Mouse (Mus musculus) heart, postnatal 0 days (tissue): ENCODE data around the gene Mad1l1. TPM values are rescaled to one million over a fixed set of nuclear protein-coding genes. Genes with fewer than 3 reads are reported as not detected.

Experiments
- ATAC-seq: fragments of 200-750 bp; cut with Nextera tagmentation; 2 replicates; pipeline ENCODE4 v1.8.0; 2017; ENCODE audit warnings: low read depth, moderate number of reproducible peaks, moderate library complexity; ENCODE audit not compliant: insufficient read depth
- DNase-seq: peaks from one replicate; pipeline ENCODE4 v3.0.0-alpha.2; 2016; ENCODE audit warnings: low spot score
- H3K27ac ChIP-seq: fragments of 300-500 bp; sonication (generic); 2 replicates; pipeline ENCODE4 v1.5.1; 2014; ENCODE audit warnings: low read depth, mild to moderate bottlenecking
- H3K27me3 ChIP-seq: fragments of 300-500 bp; sonication (generic); 2 replicates; pipeline ENCODE4 v1.6.1; 2014; ENCODE audit warnings: low read length, mixed read lengths; ENCODE audit not compliant: control insufficient read depth, insufficient read depth
- H3K36me3 ChIP-seq: fragments of 300-500 bp; sonication (generic); replicated peaks from 2 replicates; pipeline ENCODE4 v1.6.1; 2014; ENCODE audit warnings: low read length, mixed read lengths; ENCODE audit not compliant: control insufficient read depth, insufficient read depth
- H3K4me1 ChIP-seq: fragments of 300-500 bp; sonication (generic); 2 replicates; pipeline ENCODE4 v1.6.1; 2014; ENCODE audit warnings: antibody characterized with exemption; ENCODE audit not compliant: control insufficient read depth, insufficient read depth
- H3K4me2 ChIP-seq: fragments of 300-500 bp; sonication (generic); 2 replicates; pipeline ENCODE4 v1.6.1; 2014; ENCODE audit warnings: low read depth, mild to moderate bottlenecking, low read length, moderate library complexity
- H3K4me3 ChIP-seq: fragments of 300-500 bp; sonication (generic); 2 replicates; pipeline ENCODE4 v1.5.1; 2014; ENCODE audit warnings: low read depth, low read length
- H3K9ac ChIP-seq: fragments of 300-500 bp; sonication (generic); replicated peaks from 2 replicates; pipeline ENCODE4 v1.6.1; 2014; ENCODE audit warnings: low read depth, low read length, mixed read lengths
- H3K9me3 ChIP-seq: fragments of 300-500 bp; sonication (generic); replicated peaks from 2 replicates; pipeline ENCODE4 v1.6.1; 2016; ENCODE audit warnings: low read length; ENCODE audit not compliant: control insufficient read depth
- CTCF ChIP-seq: IDR thresholded peaks from 2 replicates; pipeline ENCODE4 v1.5.1; 2016; ENCODE audit warnings: antibody characterized with exemption, control low read depth, low read depth
- EP300 ChIP-seq: IDR thresholded peaks from 2 replicates; pipeline ENCODE4 v1.6.1; 2016; ENCODE audit warnings: antibody characterized with exemption, low read depth
- WGBS: fragments of 180-500 bp; shearing (Covaris S2); extraction: QIAGEN DNeasy Blood & Tissue Kit; methylation state at CpG from one replicate; pipeline ENCODE4 v1.1.7; 2014; 5-methylcytosine and 5-hydroxymethylcytosine counted together
- polyA plus RNA-seq: library from polyadenylated mRNA; unstranded; fragments of >200 nt; fragmentation: Nextera tagmentation; extraction: Ambion mirVana; gene quantifications from 2 replicates; pipeline ENCODE4 v1.2.1, GENCODE M21; 2015
- total RNA-seq: library from RNA; depleted of rRNA; stranded (reverse); fragments of >200 nt; gene quantifications from 2 replicates; pipeline ENCODE4 v1.2.3, GENCODE M21; 2014; ENCODE audit warnings: low replicate concordance

The Mad1l1 gene
- total and polyA plus RNA-seq, 2 experiments from 2014 or later: 15.1 to 20.6 TPM

DNA sequence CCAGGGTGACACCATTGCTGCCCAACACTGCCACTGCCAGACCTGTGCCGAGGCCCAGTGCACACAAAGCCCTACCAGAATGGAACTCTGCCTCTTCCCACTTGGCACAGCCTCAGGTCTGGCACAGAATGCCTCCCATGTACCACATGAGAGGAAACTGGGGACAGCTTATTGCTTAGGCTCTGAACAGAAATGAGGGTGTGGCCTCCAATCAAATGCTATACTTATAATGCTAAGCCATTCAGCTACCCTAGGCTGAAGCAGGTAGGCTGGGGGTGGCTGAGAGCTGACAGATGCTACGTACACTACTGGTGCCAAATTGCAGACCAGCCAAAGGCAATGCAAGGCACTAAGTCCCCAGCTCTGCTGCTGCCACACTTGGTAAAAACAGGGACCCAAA is 69.4 kb downstream of the Mad1l1 start:
- 82% methylated on average over 2 of the region's 2 CpGs for WGBS
- DNase-seq (no peak), ATAC-seq (no peak)
- H3K4me1 ChIP-seq: no peaks in the 10 kb centered on the region
- H3K9me3 ChIP-seq: no peaks in the 10 kb centered on the region
- no peak for TF ChIP-seq EP300
- TF ChIP-seq CTCF: no peak
- H3K36me3 ChIP-seq: no peaks in the 10 kb centered on the region
- no peak overlapping the region for H3K4me2 ChIP-seq
- no peak overlapping the region for H3K9ac ChIP-seq
- H3K4me3 ChIP-seq: no peak overlapping the region
- H3K27ac ChIP-seq: no peak overlapping the region
- H3K27me3 ChIP-seq: 0 out of 2 replicates have a peak, but pooled peaks cover 2% of the 10 kb centered on the region

DNA sequence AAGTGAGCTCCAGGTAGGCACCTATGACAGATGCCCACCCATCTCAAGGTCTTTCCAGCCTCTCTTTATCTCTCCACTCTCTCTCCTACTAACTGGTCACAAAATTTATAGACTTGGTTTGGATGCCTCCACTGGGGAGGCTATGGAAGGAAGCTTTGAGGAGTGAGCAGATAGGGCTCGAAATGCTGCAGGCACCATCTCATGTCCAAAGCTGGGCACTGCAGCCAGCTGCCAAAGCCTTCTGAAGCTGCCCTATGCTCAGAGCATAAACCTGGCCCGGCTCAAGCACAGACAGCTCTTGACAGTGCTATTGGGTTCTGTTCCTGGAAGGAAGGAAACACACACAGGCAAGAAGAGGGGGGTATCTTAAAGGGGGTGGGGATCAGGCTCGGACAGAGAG is 71.0 kb downstream of the Mad1l1 start:
- no peak overlapping the region for H3K27ac ChIP-seq
- 80% methylated on average over 3 of the region's 3 CpGs for WGBS
- H3K9ac ChIP-seq: no peak overlapping the region
- ATAC-seq: no peak
- DNase-seq: no peak
- no peaks in the 10 kb centered on the region for H3K9me3 ChIP-seq
- no peak overlapping the region for H3K4me3 ChIP-seq
- no peak for TF ChIP-seq EP300
- TF ChIP-seq CTCF: peak; percentile 57
- no peaks in the 10 kb centered on the region for H3K4me1 ChIP-seq
- H3K36me3 ChIP-seq: no peaks in the 10 kb centered on the region
- H3K4me2 ChIP-seq: no peak overlapping the region
- H3K27me3 ChIP-seq: 0 out of 2 replicates have a peak, but pooled peaks cover 2% of the 10 kb centered on the region

DNA sequence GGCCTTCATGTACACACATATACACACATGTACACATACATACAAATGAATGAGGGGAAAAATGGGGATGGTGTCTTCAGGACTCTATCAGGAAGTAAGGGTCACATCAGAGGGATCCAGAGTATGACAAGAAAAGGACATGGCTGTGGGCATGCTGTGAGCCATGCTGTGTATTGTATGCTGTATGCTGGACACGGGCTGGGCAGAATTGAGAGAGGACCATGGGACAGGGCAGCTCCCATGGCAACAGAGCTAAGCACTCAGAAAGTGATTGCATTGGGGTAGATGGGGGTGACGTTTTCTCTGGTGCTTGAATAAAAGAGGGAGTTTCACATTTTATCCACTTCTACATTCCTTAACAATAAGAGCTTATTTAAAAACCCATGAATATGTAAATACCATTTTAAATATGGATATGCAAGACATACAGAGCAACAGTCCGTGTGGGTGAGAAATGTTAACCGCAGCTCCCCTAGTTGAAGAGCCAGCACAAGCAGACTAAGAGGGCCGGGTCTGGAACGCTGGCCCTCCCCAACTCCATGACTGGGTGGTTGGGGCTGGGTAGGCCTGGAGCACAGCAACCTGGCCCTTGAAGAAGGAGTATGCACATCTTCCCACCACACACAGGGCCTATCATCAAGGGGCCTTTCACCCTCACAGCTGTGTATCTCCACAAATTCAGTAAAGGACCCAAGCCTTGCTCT is 71.8 kb downstream of the Mad1l1 start:
- Histone ChIP-seq H3K4me3 (no peak overlapping the region), H3K9me3 (no peaks in the 10 kb centered on the region), H3K4me2 (no peak overlapping the region), H3K4me1 (no peaks in the 10 kb centered on the region), H3K27ac (no peak overlapping the region), H3K27me3 (no peaks in the 10 kb centered on the region), H3K9ac (no peak overlapping the region), H3K36me3 (no peaks in the 10 kb centered on the region)
- ATAC-seq (no peak), DNase-seq (no peak)
- TF ChIP-seq CTCF (no peak), EP300 (no peak)
- WGBS: 90% methylated on average over 6 of the region's 6 CpGs

DNA sequence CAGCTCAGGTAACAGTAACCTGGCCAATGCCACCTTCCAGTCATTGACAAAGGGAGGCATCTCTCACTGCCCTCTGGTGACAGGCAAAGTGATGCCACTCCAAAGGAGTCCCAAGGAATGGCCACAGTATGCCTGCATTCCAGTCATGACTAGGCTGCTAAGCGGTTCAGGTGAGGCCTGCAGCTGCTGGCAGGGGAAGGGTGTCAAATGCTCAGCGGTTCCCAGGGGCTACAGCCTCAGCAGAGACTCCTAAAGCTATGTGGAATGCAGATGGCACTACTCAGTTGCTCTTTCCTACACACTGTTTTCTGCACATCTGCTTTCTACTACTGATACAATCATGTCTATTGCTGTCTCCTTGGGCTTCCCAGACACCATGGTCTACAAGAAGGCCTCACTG is 73.3 kb downstream of the Mad1l1 start:
- ATAC-seq: no peak
- no peak overlapping the region for H3K9ac ChIP-seq
- no peaks in the 10 kb centered on the region for H3K9me3 ChIP-seq
- DNase-seq: no peak
- no peak for TF ChIP-seq EP300
- TF ChIP-seq CTCF: no peak
- H3K27me3 ChIP-seq: no peaks in the 10 kb centered on the region
- no peaks in the 10 kb centered on the region for H3K36me3 ChIP-seq
- no peak overlapping the region for H3K27ac ChIP-seq
- WGBS: 75% methylated on average over 2 of the region's 2 CpGs
- no peak overlapping the region for H3K4me3 ChIP-seq
- H3K4me1 ChIP-seq: no peaks in the 10 kb centered on the region
- H3K4me2 ChIP-seq: no peak overlapping the region

DNA sequence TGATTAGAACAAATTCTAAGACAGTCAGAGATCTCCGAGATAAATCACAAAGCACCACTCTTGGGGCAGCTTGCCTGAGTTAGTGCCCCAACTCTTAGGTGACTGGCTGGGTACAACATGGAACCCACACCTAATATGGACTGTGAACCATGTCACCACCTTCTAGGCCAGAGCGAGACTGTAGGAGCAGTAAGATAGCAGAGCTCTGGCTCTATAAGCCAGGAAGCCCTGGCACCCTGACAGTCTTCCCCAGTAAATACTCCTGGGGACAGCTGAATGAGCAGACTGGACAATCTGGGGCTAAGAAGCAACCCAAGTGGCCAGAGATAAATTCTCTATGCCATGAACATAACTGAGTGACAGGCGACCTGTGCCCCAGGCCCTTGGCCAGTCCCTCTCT is 81.1 kb downstream of the Mad1l1 start:
- DNase-seq: no peak
- Histone ChIP-seq H3K36me3 (no peaks in the 10 kb centered on the region; the same call in 1 of the 2 replicates), H3K27me3 (no peaks in the 10 kb centered on the region), H3K4me1 (0 out of 2 replicates have a peak, but pooled peaks cover 7% of the 10 kb centered on the region), H3K4me3 (no peak overlapping the region), H3K9me3 (no peaks in the 10 kb centered on the region), H3K9ac (no peak overlapping the region), H3K27ac (no peak overlapping the region), H3K4me2 (no peak overlapping the region)
- peak; percentile 60; the same call in 1 of the 2 replicates for ATAC-seq
- TF ChIP-seq CTCF (no peak), EP300 (no peak)
- 72% methylated on average over 3 of the region's 3 CpGs for WGBS

DNA sequence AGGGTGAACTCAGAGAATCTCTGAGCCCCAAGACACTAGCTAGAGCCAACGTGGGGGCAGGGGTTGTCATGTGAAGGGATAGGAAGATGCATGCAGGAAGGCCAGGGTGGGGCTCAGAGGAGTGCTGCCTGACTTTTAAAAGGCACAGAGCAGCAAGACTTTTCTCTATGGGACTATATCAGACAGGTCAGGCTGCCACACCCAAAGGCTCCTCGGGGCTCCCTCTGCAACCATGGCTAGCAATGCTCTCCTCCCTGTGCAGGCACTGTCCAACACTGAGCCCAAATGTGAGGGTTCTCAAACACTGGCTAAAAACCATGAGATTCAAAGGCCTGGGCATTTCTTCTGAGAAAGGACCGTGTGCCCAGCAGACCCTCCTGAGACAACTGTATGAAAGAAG is 82.5 kb downstream of the Mad1l1 start:
- Histone ChIP-seq H3K4me2 (no peak overlapping the region), H3K4me3 (no peak overlapping the region), H3K27me3 (no peaks in the 10 kb centered on the region), H3K27ac (no peak overlapping the region), H3K9ac (no peak overlapping the region), H3K9me3 (no peaks in the 10 kb centered on the region), H3K36me3 (no peaks in the 10 kb centered on the region; the same call in 1 of the 2 replicates), H3K4me1 (0 out of 2 replicates have a peak, but pooled peaks cover 7% of the 10 kb centered on the region)
- no peak for TF ChIP-seq EP300
- no peak for TF ChIP-seq CTCF
- DNase-seq (no peak), ATAC-seq (no peak)
- 77% methylated on average over 3 of the region's 3 CpGs for WGBS
